Mouse (Mus musculus) liver, embryonic 18 days (tissue): ENCODE measurements around the gene Skint11. TPM values are rescaled to one million over a fixed set of nuclear protein-coding genes. Genes with fewer than 3 reads are reported as not detected.

Experiments used
- polyA plus RNA-seq: library from polyadenylated mRNA; depleted of rRNA; stranded (reverse); fragments of >200 nt; gene quantifications from 2 replicates; pipeline ENCODE4 v1.2.3, GENCODE M21; 2012; rRNA removed

Gene Skint11
- polyA plus RNA-seq, result not detected in 2 replicates

DNA sequence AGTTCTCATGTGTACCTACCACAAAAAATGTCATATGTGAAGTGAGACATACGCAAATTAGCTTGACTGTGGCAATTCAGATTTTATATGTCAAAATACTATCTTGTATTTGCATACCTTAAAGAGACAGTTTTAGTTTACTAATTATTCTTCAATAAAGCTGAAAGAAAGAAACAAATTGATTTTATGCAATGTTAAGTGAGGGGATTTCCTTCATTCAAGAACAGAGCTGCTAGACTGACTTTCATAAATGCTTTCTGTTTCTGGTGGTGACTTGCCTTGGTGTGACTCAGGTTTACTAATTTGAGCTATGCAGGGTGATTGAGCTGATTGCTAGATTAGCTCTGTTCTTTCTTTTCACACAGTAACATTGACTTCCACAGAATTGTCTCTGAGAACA is at the start of gene Skint11:
Gene Skint11, plus strand, starts transcription at position 301 of the 400 bp plus-strand sequence.

Other genes starting within 250 kb of the Skint11 start
- gene Skint5, start 163.9 kb upstream of the Skint11 start, polyA plus RNA-seq, result not detected in 2 replicates
- gene Trabd2b, start 243.3 kb downstream of the Skint11 start, polyA plus RNA-seq, result 0.14 and 0.17 TPM in 2 replicates